Mouse (Mus musculus): Measurements from ENCODE around the gene Magi3. TPM values are rescaled to one million over a fixed set of nuclear protein-coding genes. Genes with fewer than 3 reads are reported as not detected.

The Magi3 gene
- total RNA-seq, 2 experiments from 2014 or later: 52.1 to 52.2 TPM

- no peak overlapping the region for H3K27ac ChIP-seq
- intact Hi-C loops (cut with DNase I): no loop called here
- H3K4me3 ChIP-seq: no peak overlapping the region
- no peak for TF ChIP-seq CTCF (IDR thresholded peaks at IDR 0.05)
- DNase-seq (ENCODE audit: extremely low spot score in 1 of 2, low spot score in 2 of 2): no peak
These were observed 17.8 kb upstream of the Magi3 start for GRCm38 (mm10) chr3:104237846-104238440.

- no peak for DNase-seq (ENCODE audit: extremely low spot score in 1 of 2, low spot score in 2 of 2)
- no peak for TF ChIP-seq CTCF (IDR thresholded peaks at IDR 0.05)
- Histone ChIP-seq H3K27ac (no peak overlapping the region), H3K4me3 (no peak overlapping the region)
- intact Hi-C loops (cut with DNase I): no loop called here
These were observed 15.9 kb upstream of the Magi3 start for GRCm38 (mm10) chr3:104236029-104236428.

GRCm38 (mm10) chr3:104235099-104235498, 14.9 kb upstream of the Magi3 start:
- Histone ChIP-seq H3K27ac (no peak overlapping the region), H3K4me3 (no peak overlapping the region)
- intact Hi-C loops (cut with DNase I): no loop called here
- DNase-seq (ENCODE audit: extremely low spot score in 1 of 2, low spot score in 2 of 2): no peak
- no peak for TF ChIP-seq CTCF (IDR thresholded peaks at IDR 0.05)

GRCm38 (mm10) chr3:104233366-104234312, 13.5 kb upstream of the Magi3 start:
- TF ChIP-seq CTCF (IDR thresholded peaks at IDR 0.05): no peak
- Histone ChIP-seq H3K27ac (no peak overlapping the region), H3K4me3 (no peak overlapping the region)
- intact Hi-C loops (cut with DNase I): no loop called here
- DNase-seq (ENCODE audit: extremely low spot score in 1 of 2, low spot score in 2 of 2): no peak

GRCm38 (mm10) chr3:104227438-104228111, 7.4 kb upstream of the Magi3 start:
- intact Hi-C loops (cut with DNase I): no loop called here
- Histone ChIP-seq H3K27ac (no peak overlapping the region), H3K4me3 (no peak overlapping the region)
- no peak for TF ChIP-seq CTCF (IDR thresholded peaks at IDR 0.05)
- DNase-seq (ENCODE audit: extremely low spot score in 1 of 2, low spot score in 2 of 2): no peak

- H3K27ac ChIP-seq: no peak overlapping the region
- no peak for DNase-seq (ENCODE audit: extremely low spot score in 1 of 2, low spot score in 2 of 2)
- intact Hi-C loops (cut with DNase I): no loop called here
- no peak for TF ChIP-seq CTCF (IDR thresholded peaks at IDR 0.05)
- no peak overlapping the region for H3K4me3 ChIP-seq
These were observed 6.6 kb upstream of the Magi3 start for GRCm38 (mm10) chr3:104226731-104227130.

GRCm38 (mm10) chr3:104221156-104221555, 982 bp upstream of the Magi3 start:
- DNase-seq (ENCODE audit: extremely low spot score in 1 of 2, low spot score in 2 of 2): no peak
- Histone ChIP-seq H3K27ac (peak overlapping the region; percentile 67), H3K4me3 (peak overlapping the region; percentile 91)
- TF ChIP-seq CTCF (IDR thresholded peaks at IDR 0.05): no peak
- intact Hi-C loops (cut with DNase I): loop anchor here (5.0 kb wide), 2 partner anchors 96 to 221 kb away; no protein-coding TSS in a partner anchor

GRCm38 (mm10) chr3:104219531-104220294, 461 bp downstream of the Magi3 start:
- Histone ChIP-seq H3K27ac (peak overlapping the region; percentile 81), H3K4me3 (peak overlapping the region; percentile 91)
- TF ChIP-seq CTCF (IDR thresholded peaks at IDR 0.05): no peak
- intact Hi-C loops (cut with DNase I): loop anchor here (5.0 kb wide), 3 partner anchors 98 to 223 kb away; no protein-coding TSS in a partner anchor
- peak; percentile 51 to 54 for DNase-seq (ENCODE audit: extremely low spot score in 1 of 2, low spot score in 2 of 2)

- TF ChIP-seq CTCF (IDR thresholded peaks at IDR 0.05): no peak
- intact Hi-C loops (cut with DNase I): loop anchor here (5.0 kb wide), 1 partner anchor 202 kb away; no protein-coding TSS in a partner anchor
- DNase-seq (ENCODE audit: extremely low spot score in 1 of 2, low spot score in 2 of 2): peak; percentile 22 to 33
- Histone ChIP-seq H3K4me3 (peak overlapping the region; percentile 91), H3K27ac (peak overlapping the region; percentile 78)
These were observed 1.2 kb downstream of the Magi3 start for GRCm38 (mm10) chr3:104218926-104219325.

GRCm38 (mm10) chr3:104189823-104190222, 30.4 kb downstream of the Magi3 start:
- TF ChIP-seq CTCF (IDR thresholded peaks at IDR 0.05): no peak
- no peak overlapping the region for H3K27ac ChIP-seq
- intact Hi-C loops (cut with DNase I): no loop called here
- H3K4me3 ChIP-seq: no peak overlapping the region
- DNase-seq (ENCODE audit: extremely low spot score in 1 of 2, low spot score in 2 of 2): no peak

GRCm38 (mm10) chr3:104189234-104189633, 30.9 kb downstream of the Magi3 start:
- intact Hi-C loops (cut with DNase I): no loop called here
- no peak for TF ChIP-seq CTCF (IDR thresholded peaks at IDR 0.05)

More at GRCm38 (mm10) chr3:104189234-104189633, 30.9 kb downstream of the Magi3 start:
- no peak for DNase-seq (ENCODE audit: extremely low spot score in 1 of 2, low spot score in 2 of 2)
- no peak overlapping the region for H3K4me3 ChIP-seq
- H3K27ac ChIP-seq: no peak overlapping the region

Data from left cerebral cortex, adult 2 months (tissue).